Mouse (Mus musculus): ENCODE measurements around the gene Ccl27a.
"Not testable (repeated sequence)": the region's sequence is repeated elsewhere in the genome, so short reads cannot be mapped to it uniquely, and the experiment has no call there.

The Ccl27a gene

GRCm38 (mm10) chr4:41774002-41774401 lies at the start of gene Ccl27a:
Gene Ccl27a, minus strand, starts transcription at chr4:41774247.
- peak; percentile 88 for DNase-seq

DNA sequence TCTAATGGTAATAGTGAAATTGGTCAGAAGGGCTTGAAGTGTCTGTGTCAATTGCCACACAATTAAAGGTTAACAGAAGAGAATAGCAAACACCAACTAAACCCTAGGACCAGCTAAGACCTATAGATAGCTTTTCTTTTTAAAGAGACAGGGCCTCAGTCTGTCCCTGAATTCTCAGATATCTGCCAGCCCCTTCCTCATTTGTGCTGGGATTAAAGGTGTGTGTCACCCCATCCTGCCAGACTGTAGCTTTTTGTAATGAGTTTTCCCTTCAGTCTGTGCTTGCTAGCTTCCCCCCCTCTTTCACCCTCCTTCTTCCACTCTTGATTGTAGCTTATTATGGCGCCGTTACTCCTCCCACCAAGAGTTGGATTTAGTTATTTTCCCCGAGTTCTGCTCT lies 9.2 kb upstream of the Ccl27a start:
- DNase-seq: not testable (repeated sequence)

GRCm38 (mm10) chr4:41782711-41783110 lies 8.7 kb upstream of the Ccl27a start:
- not testable (repeated sequence) for DNase-seq

DNA sequence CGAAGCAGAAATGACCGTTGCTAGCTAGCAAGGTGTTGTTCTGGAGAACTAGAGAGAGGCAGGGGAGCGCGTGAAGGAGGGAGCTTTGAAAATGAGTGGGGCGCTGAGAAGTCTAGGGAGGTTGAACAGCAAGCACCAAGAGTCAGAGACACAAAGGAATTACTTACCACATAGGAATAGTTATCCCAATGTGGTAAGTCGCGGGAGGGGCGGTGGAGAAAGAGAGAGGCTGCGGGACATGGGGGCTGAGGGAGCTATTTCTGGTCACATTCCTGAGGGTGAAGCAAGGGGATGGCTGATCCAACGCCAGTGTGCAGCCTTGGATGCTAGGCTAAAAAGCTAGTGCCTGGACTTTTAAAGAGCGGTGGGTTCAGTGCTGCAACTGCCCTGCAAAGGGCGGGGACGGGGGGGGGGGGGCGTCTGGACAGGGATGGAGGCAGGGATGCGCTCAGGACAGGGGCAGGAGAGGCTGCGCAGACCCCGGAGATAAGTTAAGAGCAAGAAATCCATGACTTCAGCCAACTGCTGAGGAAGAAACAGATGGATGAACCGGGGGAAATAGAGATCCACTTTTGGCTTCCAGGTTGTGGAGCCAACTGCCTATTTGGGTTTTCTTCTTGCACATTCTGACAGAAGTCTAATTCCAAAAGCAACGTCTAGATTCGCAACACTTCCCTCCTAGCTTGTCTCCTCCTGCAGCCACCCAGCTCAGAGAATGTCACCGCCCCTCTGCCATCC lies 7.9 kb upstream of the Ccl27a start:
- not testable (repeated sequence) for DNase-seq

- DNase-seq: not testable (repeated sequence)
These were observed 7.2 kb upstream of the Ccl27a start for GRCm38 (mm10) chr4:41781271-41781670.

- DNase-seq: not testable (repeated sequence)
These were observed 1.8 kb upstream of the Ccl27a start for GRCm38 (mm10) chr4:41775840-41776239.

GRCm38 (mm10) chr4:41774506-41774905 lies 459 bp upstream of the Ccl27a start:
- not testable (repeated sequence) for DNase-seq

DNA sequence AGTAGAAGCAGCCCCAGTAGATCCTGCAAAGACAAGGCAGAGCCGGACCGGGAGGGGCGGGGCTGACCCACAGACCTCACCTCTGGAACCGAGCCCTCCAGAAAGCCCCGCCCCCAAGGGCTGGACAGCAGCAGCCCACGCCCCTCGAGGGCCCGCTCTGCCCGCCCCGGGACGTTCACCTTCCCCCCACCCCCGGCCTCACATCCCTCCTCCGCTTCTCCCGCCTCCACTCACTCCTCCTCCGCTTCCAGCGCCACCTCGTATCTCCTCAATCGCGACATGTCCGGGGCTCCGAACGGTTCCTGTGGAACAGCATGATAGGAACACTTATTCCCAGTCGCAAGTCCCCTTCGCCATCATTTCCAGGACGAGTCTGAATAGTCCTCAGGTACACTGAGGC lies 545 bp downstream of the Ccl27a start:
- DNase-seq: peak; percentile 56

GRCm38 (mm10) chr4:41772946-41773345 lies 1.1 kb downstream of the Ccl27a start:
- DNase-seq: peak; percentile 31

GRCm38 (mm10) chr4:41767301-41767700 lies 6.7 kb downstream of the Ccl27a start:
- not testable (repeated sequence) for DNase-seq

DNA sequence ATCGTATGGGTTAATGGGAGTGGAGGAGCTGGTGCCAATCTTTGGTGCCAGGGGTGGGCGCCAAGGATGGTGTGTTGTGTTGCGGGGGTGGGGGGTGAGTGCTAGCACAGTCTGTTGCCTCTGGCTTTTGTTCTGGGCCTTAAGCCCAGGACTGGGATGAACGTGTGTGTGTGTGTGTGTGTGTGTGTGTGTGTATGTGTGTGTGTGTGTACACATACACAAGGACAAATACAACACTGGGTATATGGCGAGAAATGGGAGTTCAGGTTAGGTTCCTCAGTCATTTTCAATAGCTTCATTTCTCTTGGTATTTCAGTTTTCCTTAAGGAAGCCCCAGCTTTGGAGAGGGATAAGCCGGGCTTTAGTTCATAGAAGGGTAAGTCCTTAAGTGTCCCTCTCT lies 10.9 kb downstream of the Ccl27a start:
- DNase-seq: not testable (repeated sequence)

DNA sequence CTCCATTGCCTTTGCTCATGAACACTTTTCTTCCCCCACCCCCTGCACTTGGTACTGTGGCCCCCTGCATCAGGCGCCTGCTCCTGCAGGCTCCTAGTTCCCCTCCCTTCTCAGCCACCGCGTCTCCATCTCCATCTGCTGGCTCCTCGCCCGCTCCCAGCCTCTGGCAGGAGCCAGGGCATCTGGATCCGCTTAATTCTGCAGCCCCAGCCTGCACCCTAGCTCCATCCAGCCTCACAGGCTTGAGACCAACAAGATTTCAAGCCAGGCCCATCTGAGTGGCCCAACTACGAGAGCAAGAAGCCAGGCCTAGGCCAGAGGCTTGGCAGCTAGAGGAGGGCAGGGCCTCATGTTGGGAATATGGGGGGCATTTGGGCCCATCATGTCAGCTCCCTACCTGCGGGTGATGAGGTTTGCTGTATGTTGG lies 11.3 kb downstream of the Ccl27a start:
- DNase-seq: not testable (repeated sequence)

- peak; percentile 4 for DNase-seq
These were observed 11.9 kb downstream of the Ccl27a start for GRCm38 (mm10) chr4:41762099-41762687.

- no peak for DNase-seq
These were observed 12.4 kb downstream of the Ccl27a start for GRCm38 (mm10) chr4:41761680-41762079.

DNA sequence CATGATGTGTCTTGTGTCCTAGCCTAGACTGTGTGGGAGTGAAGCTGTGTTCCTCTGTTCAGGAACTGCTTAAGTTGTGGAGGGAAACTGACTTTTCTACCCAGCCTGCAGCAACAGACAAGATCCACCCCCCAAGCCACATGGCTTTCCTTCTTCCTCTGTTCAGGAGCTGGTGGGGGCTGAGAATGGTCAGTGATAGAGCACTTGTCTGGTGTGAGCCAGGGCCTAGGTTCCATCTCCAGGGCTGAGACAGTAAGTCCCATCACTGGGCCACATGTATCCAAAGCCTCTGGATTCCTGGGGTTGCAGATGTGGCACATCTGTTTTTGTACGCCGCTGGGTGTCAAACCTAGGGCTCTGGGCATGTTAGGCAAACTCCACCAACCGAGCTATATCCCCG lies 13.1 kb downstream of the Ccl27a start:
- DNase-seq: no peak

- peak; percentile 76 for DNase-seq
These were observed 13.7 kb downstream of the Ccl27a start for GRCm38 (mm10) chr4:41760288-41760721.

DNA sequence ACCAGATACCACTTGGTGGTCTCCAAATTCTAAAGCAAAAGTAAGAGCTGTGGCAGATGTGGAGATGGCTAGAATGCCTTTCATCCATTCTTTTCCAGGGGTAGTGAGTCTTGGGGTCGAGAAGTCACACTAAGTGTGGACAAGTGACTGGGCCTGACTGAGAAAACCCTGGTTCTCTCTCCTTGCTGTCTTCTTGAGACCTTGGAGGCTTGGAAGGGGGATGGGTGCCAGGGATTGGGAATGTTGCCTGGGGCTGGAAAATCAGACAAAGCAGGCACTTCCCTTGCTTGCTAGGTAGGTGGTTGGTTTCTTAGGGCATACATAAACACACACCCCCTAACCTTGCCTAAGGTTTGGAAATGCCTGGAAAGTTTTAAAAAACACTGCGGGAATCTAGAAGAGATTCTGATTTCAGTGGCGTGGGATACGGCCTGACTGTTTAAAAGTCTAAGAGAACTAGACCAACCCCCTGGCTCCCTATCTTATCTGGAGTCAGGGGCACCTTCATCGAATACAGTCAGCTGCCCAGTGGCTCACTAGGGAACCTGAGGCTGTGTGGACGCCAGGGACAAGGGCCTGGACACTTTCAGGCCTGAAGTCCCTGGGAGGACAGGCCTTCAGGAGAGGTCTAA lies 14.3 kb downstream of the Ccl27a start:
- peak; percentile 4 for DNase-seq

- DNase-seq: no peak
These were observed 14.8 kb downstream of the Ccl27a start for GRCm38 (mm10) chr4:41759206-41759605.

DNA sequence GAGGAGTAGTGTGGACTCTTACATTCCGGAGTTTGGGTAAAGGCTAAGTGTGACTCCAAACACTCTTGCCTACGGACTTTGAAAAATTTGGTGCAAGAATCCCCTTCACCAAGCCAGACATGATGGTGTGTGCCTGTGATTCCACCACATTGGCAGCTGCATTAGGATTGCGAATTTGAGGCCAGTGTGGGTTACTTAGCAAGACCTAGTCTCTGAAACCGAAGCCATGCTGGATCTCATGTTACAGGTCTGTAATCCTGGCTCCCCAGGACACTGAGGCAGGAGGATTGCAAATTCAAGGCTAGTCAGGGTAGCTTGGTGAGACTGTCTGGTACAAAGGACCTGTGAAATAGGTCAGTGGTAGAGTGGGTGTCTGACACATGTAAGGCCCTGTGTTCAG lies 15.3 kb downstream of the Ccl27a start:
- no peak for DNase-seq

GRCm38 (mm10) chr4:41758021-41758420 lies 16.0 kb downstream of the Ccl27a start:
- peak; percentile 3 for DNase-seq

DNA sequence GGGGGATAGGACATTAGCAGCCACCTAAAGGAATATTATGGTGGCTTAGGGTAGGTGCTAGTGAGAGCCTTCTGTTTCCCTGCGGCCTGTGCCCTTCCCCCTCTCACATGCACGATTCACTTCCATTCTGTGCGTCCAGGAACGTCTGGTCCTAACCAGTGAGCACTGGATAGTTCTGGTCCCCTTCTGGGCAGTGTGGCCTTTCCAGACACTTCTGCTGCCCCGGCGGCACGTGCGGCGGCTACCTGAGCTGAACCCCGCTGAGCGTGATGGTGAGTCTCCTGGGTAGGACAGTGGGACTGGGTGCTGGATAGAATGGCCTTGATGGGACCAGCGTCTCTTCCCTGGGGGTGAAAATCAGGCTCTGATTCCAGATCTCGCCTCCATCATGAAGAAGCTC lies 16.7 kb downstream of the Ccl27a start:
- peak; percentile 8 for DNase-seq

- DNase-seq: peak; percentile 18
These were observed 17.6 kb downstream of the Ccl27a start for GRCm38 (mm10) chr4:41756440-41756839.

GRCm38 (mm10) chr4:41755338-41756305 lies 18.4 kb downstream of the Ccl27a start, which contains the start of gene Sigmar1:
Gene Sigmar1, minus strand, starts transcription at chr4:41756157.
- DNase-seq: peak; percentile 95

Measured in thymus, postnatal 14 days (tissue).